Mouse (Mus musculus) heart, adult 9 months (tissue): ENCODE results near the gene Bloc1s3.

ENCODE experiments used
- DNase-seq, 2 experiments: peaks; one replicate each; pipeline ENCODE4 v3.0.0; 2022; ENCODE audit warnings: low spot score in 2 of 2

Gene Bloc1s3

GRCm38 (mm10) chr7:19455819-19456495 is 52.2 kb downstream of the Bloc1s3 start:
- DNase-seq = no peak

GRCm38 (mm10) chr7:19455186-19455585 is 53.0 kb downstream of the Bloc1s3 start:
- DNase-seq = no peak
